Mouse (Mus musculus): ENCODE results near the gene Tcaim.
"Not testable (repeated sequence)": the region's sequence is repeated elsewhere in the genome, so short reads cannot be mapped to it uniquely, and the experiment has no call there.

Gene Tcaim

GRCm38 (mm10) chr9:122854526-122854925 lies 49.2 kb downstream of the Tcaim start:
- DNase-seq (ENCODE audit: low spot score) = no peak

GRCm38 (mm10) chr9:122855141-122855540 lies 49.8 kb downstream of the Tcaim start:
- not testable (repeated sequence) for DNase-seq (ENCODE audit: low spot score)

- no peak for DNase-seq (ENCODE audit: low spot score)
Observed at GRCm38 (mm10) chr9:122855617-122856016, 50.3 kb downstream of the Tcaim start.

GRCm38 (mm10) chr9:122856716-122857115 lies 51.4 kb downstream of the Tcaim start:
- no peak for DNase-seq (ENCODE audit: low spot score)

GRCm38 (mm10) chr9:122860752-122861151 lies 55.4 kb downstream of the Tcaim start:
- DNase-seq (ENCODE audit: low spot score) = no peak

- no peak for DNase-seq (ENCODE audit: low spot score)
Observed at GRCm38 (mm10) chr9:122863731-122864130, 58.4 kb downstream of the Tcaim start.

GRCm38 (mm10) chr9:122864848-122865247 lies 59.5 kb downstream of the Tcaim start:
- no peak for DNase-seq (ENCODE audit: low spot score)

- DNase-seq (ENCODE audit: low spot score) = peak; percentile 94
Observed at GRCm38 (mm10) chr9:122865697-122866166, 60.4 kb downstream of the Tcaim start, which contains the start of gene Zfp445. Gene Zfp445, minus strand, starts transcription at chr9:122866006.

GRCm38 (mm10) chr9:122866192-122866591 lies 60.9 kb downstream of the Tcaim start:
- no peak for DNase-seq (ENCODE audit: low spot score)

GRCm38 (mm10) chr9:122872595-122872994 lies 67.3 kb downstream of the Tcaim start:
- no peak for DNase-seq (ENCODE audit: low spot score)

- DNase-seq (ENCODE audit: low spot score) = no peak
Observed at GRCm38 (mm10) chr9:122874653-122875052, 69.3 kb downstream of the Tcaim start.

- no peak for DNase-seq (ENCODE audit: low spot score)
Observed at GRCm38 (mm10) chr9:122875145-122875544, 69.8 kb downstream of the Tcaim start.

GRCm38 (mm10) chr9:122885385-122885784 lies 80.0 kb downstream of the Tcaim start, which contains the start of gene Zkscan7:
Gene Zkscan7, plus strand, starts transcription at chr9:122885685.
- no peak for DNase-seq (ENCODE audit: low spot score)

All from embryo, embryonic 10.5 days (tissue).